Mouse (Mus musculus) forebrain, postnatal 0 days (tissue): Measurements from ENCODE around the gene Ovol3. TPM values are rescaled to one million over a fixed set of nuclear protein-coding genes. Genes with fewer than 3 reads are reported as not detected.
A peak's percentile ranks its signal among the peaks of the same experiment; 100 is the strongest.

Experiments
- ATAC-seq: fragments of 200-750 bp; cut with Nextera tagmentation; 2 replicates; pipeline ENCODE4 v1.8.0; 2017; ENCODE audit warnings: mild to moderate bottlenecking, moderate library complexity
- DNase-seq: peaks from one replicate; pipeline ENCODE4 v3.0.0-alpha.2; 2015
- H3K27ac ChIP-seq: fragments of 300-500 bp; sonication (generic); 2 replicates; pipeline ENCODE4 v1.5.1; 2014; ENCODE audit warnings: low read depth, mild to moderate bottlenecking, antibody characterized with exemption, low read length, moderate library complexity, mixed read lengths
- H3K27me3 ChIP-seq: fragments of 300-500 bp; sonication (generic); 2 replicates; pipeline ENCODE4 v1.6.1; 2014; ENCODE audit warnings: mild to moderate bottlenecking, low read length, mixed read lengths; ENCODE audit not compliant: insufficient read depth
- H3K36me3 ChIP-seq: fragments of 300-500 bp; sonication (generic); 2 replicates; pipeline ENCODE4 v1.6.1; 2014; ENCODE audit warnings: mild to moderate bottlenecking, moderate library complexity; ENCODE audit not compliant: insufficient read depth
- H3K4me1 ChIP-seq: fragments of 300-500 bp; sonication (generic); 2 replicates; pipeline ENCODE4 v1.6.1; 2014; ENCODE audit warnings: antibody characterized with exemption; ENCODE audit not compliant: insufficient read depth
- H3K4me2 ChIP-seq: fragments of 300-500 bp; sonication (generic); 2 replicates; pipeline ENCODE4 v1.6.1; 2014; ENCODE audit warnings: low read depth, mild to moderate bottlenecking, moderate library complexity
- H3K4me3 ChIP-seq: fragments of 300-500 bp; sonication (generic); 2 replicates; pipeline ENCODE4 v1.5.1; 2014; ENCODE audit warnings: low read depth, low read length, mixed read lengths
- H3K9ac ChIP-seq: fragments of 300-500 bp; sonication (generic); 2 replicates; pipeline ENCODE4 v1.6.1; 2014; ENCODE audit warnings: mild to moderate bottlenecking
- H3K9me3 ChIP-seq: fragments of 300-500 bp; sonication (generic); 2 replicates; pipeline ENCODE4 v1.6.1; 2016; ENCODE audit warnings: low read length
- CTCF ChIP-seq: sonication (generic); IDR thresholded peaks from 2 replicates; pipeline ENCODE4 v1.5.1; 2016; ENCODE audit warnings: antibody characterized with exemption, control low read depth, low read depth
- WGBS: fragments of 180-500 bp; shearing (Covaris S2); extraction: QIAGEN DNeasy Blood & Tissue Kit; methylation state at CpG from one replicate; pipeline ENCODE4 v1.1.7; 2014; 5-methylcytosine and 5-hydroxymethylcytosine counted together
- polyA plus RNA-seq: library from polyadenylated mRNA; unstranded; fragments of >200 nt; fragmentation: Nextera tagmentation; extraction: Ambion mirVana; gene quantifications from 2 replicates; pipeline ENCODE4 v1.2.1, GENCODE M21; 2015
- total RNA-seq: library from RNA; depleted of rRNA; stranded (reverse); fragments of >200 nt; gene quantifications from 2 replicates; pipeline ENCODE4 v1.2.3, GENCODE M21; 2014

Gene Ovol3
- total and polyA plus RNA-seq, 2 experiments from 2014 or later = not detected

DNA sequence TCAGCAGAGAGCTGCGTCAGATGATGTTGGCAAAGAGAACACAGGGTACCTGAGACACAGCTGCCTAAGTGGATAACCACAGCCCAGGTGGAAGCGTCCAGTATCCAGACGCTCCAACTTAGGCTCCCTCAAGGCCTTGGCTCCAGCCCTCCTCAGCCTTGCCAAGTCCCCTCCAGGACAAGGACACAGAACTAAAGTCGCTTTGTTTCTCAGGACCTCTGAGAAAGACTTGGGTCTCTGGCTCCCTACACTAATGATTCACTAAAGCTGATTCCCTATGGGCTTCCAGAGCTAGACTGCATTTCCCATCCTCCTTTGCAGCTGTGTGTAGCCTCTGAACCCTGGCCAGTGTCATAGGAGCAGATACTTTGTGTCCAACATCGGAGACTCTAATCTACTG lies 35.3 kb downstream of the Ovol3 start:
- no peaks in the 10 kb centered on the region for H3K27me3 ChIP-seq
- H3K9me3 ChIP-seq = no peaks in the 10 kb centered on the region
- no peaks in the 10 kb centered on the region for H3K36me3 ChIP-seq
- H3K4me2 ChIP-seq = no peak overlapping the region
- no peak overlapping the region for H3K27ac ChIP-seq
- no peak for TF ChIP-seq CTCF
- peaks cover 3% of the 10 kb centered on the region; the same call in 1 of the 2 replicates for H3K4me1 ChIP-seq
- no peak for DNase-seq
- no peak overlapping the region for H3K4me3 ChIP-seq
- no peak for ATAC-seq
- H3K9ac ChIP-seq = no peak overlapping the region
- WGBS = 76% methylated on average over 5 of the region's 5 CpGs

- Histone ChIP-seq H3K27ac (no peak overlapping the region), H3K9me3 (no peaks in the 10 kb centered on the region), H3K27me3 (no peaks in the 10 kb centered on the region), H3K36me3 (no peaks in the 10 kb centered on the region), H3K4me3 (no peak overlapping the region), H3K4me2 (no peak overlapping the region), H3K4me1 (peaks cover 5% of the 10 kb centered on the region; the same call in 1 of the 2 replicates), H3K9ac (no peak overlapping the region)
- WGBS = 78% methylated on average over 18 of the region's 18 CpGs
- no peak for DNase-seq
- TF ChIP-seq CTCF = no peak
- no peak for ATAC-seq
These were observed 35.9 kb downstream of the Ovol3 start for GRCm38 (mm10) chr7:30199498-30200139.

DNA sequence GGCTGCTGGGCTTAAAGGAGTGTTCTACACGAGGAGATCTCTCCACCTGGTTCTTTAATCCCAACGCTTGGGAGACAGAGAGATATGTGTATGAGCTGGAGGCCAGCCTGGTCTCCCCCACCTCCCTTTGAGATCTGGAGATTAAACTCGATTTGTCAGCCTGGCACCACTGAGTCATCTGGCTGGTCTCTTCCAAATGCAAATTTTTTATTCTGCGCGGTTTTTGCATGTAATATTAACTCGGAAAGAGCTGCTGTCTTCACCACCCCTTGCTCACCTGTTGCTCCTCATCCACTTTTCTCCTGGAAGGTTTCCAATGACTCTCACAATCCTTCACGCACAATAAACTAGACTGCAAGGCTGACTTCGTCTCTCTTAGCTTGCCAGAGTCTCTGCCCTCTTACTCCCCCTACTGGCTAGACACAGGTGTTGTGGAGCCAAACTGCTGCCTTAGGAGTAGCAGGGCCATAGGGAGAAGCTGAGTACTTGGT lies 37.0 kb downstream of the Ovol3 start, which contains the start of gene Capns1:
Gene Capns1, minus strand, starts transcription at position 331 of the 491 bp plus-strand sequence.
- H3K4me1 ChIP-seq = peaks cover 5% of the 10 kb centered on the region; the same call in 1 of the 2 replicates
- H3K27me3 ChIP-seq = no peaks in the 10 kb centered on the region
- peak within 1 kb of the TSS; percentile 27 for H3K4me3 ChIP-seq
- peak; percentile 88 for DNase-seq
- peak within 1 kb of the TSS; percentile 31; the same call in 1 of the 2 replicates for H3K27ac ChIP-seq
- H3K4me2 ChIP-seq = peak within 1 kb of the TSS; percentile 37
- 1% methylated on average over 8 of the region's 8 CpGs for WGBS
- peak; percentile 58 for ATAC-seq
- H3K36me3 ChIP-seq = no peaks in the 10 kb centered on the region
- H3K9ac ChIP-seq = peak within 1 kb of the TSS; percentile 10; the same call in 1 of the 2 replicates
- H3K9me3 ChIP-seq = no peaks in the 10 kb centered on the region
- peak; percentile 92 for TF ChIP-seq CTCF

DNA sequence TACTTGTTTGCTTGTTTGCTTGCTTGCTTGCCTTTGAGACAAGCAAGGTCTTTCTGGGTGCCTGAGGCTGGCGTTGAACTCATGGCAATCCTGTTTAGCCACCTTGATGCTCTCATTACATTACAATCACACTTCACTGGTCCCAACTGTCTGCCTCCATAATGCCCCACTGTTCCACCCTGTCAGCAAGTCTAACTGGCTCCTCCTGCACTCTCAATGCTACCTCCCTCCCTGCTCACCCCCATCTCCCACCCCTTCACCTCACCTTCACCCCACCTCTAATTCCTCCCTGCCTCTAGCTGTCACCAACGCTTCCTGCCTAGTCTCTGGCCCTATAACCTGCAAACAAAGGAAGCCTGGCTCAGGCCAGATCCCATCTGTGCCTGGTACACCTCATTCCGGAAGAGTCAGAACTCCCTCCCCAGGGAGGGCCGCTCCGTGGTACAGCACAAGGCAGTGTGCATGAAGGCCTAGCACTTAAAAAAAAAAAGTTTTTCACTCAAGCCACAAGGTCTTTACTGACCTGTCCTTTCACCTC lies 37.9 kb downstream of the Ovol3 start:
- H3K36me3 ChIP-seq = no peaks in the 10 kb centered on the region
- H3K27ac ChIP-seq = no peak overlapping the region
- H3K4me1 ChIP-seq = peaks cover 9% of the 10 kb centered on the region
- no peak overlapping the region for H3K4me3 ChIP-seq
- DNase-seq (no peak), ATAC-seq (no peak)
- H3K9me3 ChIP-seq = no peaks in the 10 kb centered on the region
- no peaks in the 10 kb centered on the region for H3K27me3 ChIP-seq
- H3K9ac ChIP-seq = no peak overlapping the region
- 75% methylated on average over 5 of the region's 5 CpGs for WGBS
- H3K4me2 ChIP-seq = no peak overlapping the region
- TF ChIP-seq CTCF = no peak

DNA sequence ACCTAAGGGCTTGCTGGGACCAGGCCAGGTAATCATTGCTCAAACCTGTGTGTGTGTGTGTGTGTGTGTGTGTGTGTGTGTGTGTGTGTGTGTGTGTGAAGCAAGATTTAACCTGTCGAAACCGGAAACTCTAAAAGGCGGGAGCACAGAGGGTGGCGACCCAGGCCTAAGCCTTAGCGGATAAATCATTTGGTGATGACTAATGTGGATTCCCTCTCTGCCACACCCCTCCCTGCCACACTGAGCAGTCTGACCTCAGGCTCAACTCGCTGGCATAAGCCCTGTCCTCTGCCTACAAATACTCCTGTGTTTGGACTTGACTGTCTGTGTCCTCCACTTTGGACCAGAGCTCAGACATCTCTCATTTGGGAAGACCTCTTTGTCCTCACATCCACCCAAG lies 39.4 kb downstream of the Ovol3 start:
- Histone ChIP-seq H3K4me3 (no peak overlapping the region), H3K9ac (no peak overlapping the region), H3K27me3 (no peaks in the 10 kb centered on the region), H3K4me1 (peaks cover 10% of the 10 kb centered on the region), H3K4me2 (no peak overlapping the region), H3K9me3 (no peaks in the 10 kb centered on the region), H3K27ac (no peak overlapping the region), H3K36me3 (peaks cover 13% of the 10 kb centered on the region)
- DNase-seq (no peak), ATAC-seq (no peak)
- no peak for TF ChIP-seq CTCF
- 78% methylated on average over 6 of the region's 6 CpGs for WGBS

DNA sequence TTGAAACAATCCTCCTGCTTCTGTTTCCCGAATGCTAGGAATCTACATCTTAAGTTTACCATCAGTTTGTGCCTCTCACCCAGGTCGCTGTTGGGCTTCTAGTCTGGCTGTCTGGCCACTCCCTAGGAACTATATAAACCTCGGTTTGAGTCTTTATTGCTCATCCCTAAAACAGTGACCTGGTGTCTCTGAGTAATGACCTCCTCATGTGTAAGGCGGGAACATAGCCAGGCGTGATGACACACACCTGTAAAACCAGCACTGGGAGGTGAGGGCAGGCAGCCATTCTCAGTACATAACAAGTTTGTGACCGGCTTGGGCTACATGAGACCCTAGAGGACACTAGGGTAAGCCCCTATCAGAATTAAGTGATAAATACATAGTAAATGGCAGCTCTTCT lies 40.1 kb downstream of the Ovol3 start:
- Histone ChIP-seq H3K27me3 (no peaks in the 10 kb centered on the region), H3K36me3 (peaks cover 19% of the 10 kb centered on the region), H3K27ac (peak overlapping the region; percentile 86), H3K4me2 (peak overlapping the region; percentile 52), H3K4me3 (peak overlapping the region; percentile 84), H3K9ac (peak overlapping the region; percentile 89), H3K9me3 (no peaks in the 10 kb centered on the region), H3K4me1 (peaks cover 10% of the 10 kb centered on the region)
- no peak for ATAC-seq
- TF ChIP-seq CTCF = no peak
- WGBS = 76% methylated on average over 6 of the region's 6 CpGs
- DNase-seq = no peak

DNA sequence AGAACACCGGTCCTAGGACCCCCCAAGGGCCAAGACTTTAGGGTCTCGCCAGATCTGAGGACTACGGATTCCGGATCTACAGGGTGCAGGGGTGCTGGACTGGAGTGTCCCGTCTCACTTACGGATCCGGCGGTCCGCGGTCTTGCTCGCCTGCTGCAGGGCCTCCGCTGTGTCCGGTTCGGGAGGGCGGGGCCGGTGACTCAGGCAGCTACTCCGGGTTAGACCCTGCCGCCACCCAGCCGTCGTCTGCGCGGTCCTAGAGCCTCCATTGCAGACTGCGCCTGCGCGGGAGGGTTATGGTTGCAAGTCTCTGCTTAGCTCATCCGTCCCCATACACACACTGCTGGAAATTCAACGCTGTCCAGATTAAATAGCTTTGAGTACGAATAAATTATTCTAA lies 40.6 kb downstream of the Ovol3 start:
- Histone ChIP-seq H3K27me3 (no peaks in the 10 kb centered on the region), H3K4me1 (peaks cover 10% of the 10 kb centered on the region), H3K9ac (peak overlapping the region; percentile 89), H3K9me3 (no peaks in the 10 kb centered on the region), H3K27ac (peak overlapping the region; percentile 86), H3K4me3 (peak overlapping the region; percentile 84), H3K36me3 (peaks cover 22% of the 10 kb centered on the region), H3K4me2 (peak overlapping the region; percentile 52)
- 5% methylated on average over 28 of the region's 28 CpGs for WGBS
- no peak for TF ChIP-seq CTCF
- ATAC-seq (peak; percentile 94), DNase-seq (peak; percentile 96)
